Mouse (Mus musculus) erythroblast, embryonic 14.5 days (primary cell): ENCODE results near the gene Pigl.

Experiments used
- GATA1 ChIP-seq: IDR thresholded peaks from 2 replicates; pipeline ENCODE4 v1.6.1; 2012; ENCODE audit warnings: low read length, inconsistent platforms, mixed read lengths
- TAL1 ChIP-seq: IDR thresholded peaks from 3 replicates; pipeline ENCODE4 v1.6.1; 2012; ENCODE audit warnings: low read length, inconsistent platforms, mixed read lengths

- TF ChIP-seq GATA1, result no peak
- TF ChIP-seq TAL1, result no peak
Observed at GRCm38 (mm10) chr11:62456021-62456482, 2.2 kb upstream of the Pigl start.
